Mouse (Mus musculus): ENCODE measurements around the gene Atp6ap1l.

Atp6ap1l gene

GRCm38 (mm10) chr13:90886568-90886983 is 18.6 kb downstream of the Atp6ap1l start:
- WGBS, result under 1% methylated on average over 18 of the region's 18 CpGs

GRCm38 (mm10) chr13:90885856-90886532 is 19.2 kb downstream of the Atp6ap1l start:
- 52% methylated on average over 13 of the region's 13 CpGs for WGBS

- 88% methylated on average over 1 of the region's 1 CpGs for WGBS
These were observed 23.3 kb downstream of the Atp6ap1l start for GRCm38 (mm10) chr13:90881727-90882429.

- WGBS, result 78% methylated on average over 4 of the region's 4 CpGs
These were observed 33.6 kb downstream of the Atp6ap1l start for GRCm38 (mm10) chr13:90871579-90871978.

- 39% methylated on average over 4 of the region's 4 CpGs for WGBS
These were observed 36.0 kb downstream of the Atp6ap1l start for GRCm38 (mm10) chr13:90869157-90869556.

DNA sequence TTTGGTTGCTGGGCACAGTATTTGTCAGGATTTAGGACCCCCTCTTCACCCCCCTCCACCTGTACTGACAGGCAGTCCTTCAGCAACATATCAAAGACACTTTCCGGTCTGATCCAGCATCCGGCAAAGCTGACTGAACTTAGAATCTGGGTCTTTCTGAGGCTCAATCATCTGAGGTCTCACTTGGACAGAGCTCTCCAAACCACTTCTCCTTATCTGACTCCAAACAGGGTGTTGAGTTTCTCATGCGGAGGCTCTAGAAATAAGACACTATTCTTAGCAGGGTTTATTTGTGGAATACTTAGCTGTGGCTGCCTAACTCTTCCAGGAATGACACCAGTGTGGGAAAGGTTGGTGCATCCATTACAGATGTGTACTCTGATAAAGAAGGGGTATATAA is 43.0 kb downstream of the Atp6ap1l start:
- 52% methylated on average over 3 of the region's 3 CpGs for WGBS

GRCm38 (mm10) chr13:90860888-90861431 is 44.2 kb downstream of the Atp6ap1l start:
- WGBS, result 37% methylated on average over 2 of the region's 2 CpGs

DNA sequence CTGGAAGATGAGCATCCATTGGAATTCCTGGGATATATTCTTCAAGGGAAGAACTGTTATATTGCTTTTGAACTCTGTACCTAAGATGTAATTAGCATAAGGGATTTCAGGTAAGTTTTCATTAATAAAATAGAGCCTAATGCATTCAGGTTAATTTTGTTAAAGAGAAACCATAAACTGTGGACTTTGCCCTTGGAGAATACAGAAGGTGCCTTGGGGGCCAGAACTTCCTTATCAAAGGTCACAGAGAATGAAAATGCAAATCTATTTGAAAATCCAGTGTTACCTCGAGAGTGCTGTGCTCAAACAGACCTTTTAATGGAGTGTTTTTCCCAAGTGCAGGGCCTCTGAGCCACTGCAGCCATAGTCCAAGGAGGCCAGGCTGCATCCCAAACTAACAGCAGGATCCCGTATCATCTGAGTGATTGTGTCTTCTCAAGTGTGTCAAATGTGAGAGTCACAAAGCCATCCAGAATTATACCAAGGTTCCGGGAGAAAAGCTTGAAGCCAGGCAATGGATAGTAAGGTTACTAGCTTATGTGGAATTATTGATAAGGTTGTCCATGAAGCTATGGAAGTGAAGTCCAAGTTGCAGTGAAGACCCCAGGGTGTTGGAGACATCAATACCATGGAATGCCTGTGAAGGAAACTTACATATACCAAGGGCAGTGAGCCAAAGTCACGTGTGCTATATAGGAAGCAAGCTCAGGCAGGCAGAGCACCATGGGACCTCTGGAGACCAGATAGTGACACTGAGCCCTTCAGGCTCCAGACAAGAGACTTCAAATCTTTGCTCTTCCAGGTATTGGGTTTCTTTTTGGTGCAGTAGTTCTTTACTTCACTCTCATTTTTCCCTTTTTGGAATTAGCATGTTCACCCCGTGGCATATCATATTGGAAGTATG is 52.2 kb downstream of the Atp6ap1l start:
- WGBS, result 79% methylated on average over 5 of the region's 5 CpGs

DNA sequence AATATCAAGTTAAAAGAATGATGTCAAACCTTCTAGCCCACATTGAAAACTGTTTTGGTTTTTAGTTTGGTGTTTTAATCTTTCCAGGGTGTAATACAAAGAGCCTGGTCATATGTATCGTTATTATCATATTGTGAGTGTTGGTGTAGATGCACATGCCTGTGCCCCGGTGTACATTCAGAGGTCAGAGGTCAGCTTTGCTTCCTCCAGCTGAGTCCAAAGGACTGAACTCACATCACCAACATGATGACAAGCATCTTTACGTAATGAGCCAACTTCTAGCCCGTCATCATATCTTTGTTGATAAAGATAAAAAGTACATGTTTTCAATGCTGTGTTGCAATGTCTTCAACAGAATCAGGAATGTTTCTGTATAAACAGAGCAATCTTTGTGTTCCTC is 53.4 kb downstream of the Atp6ap1l start:
- WGBS, result 92% methylated on average over 4 of the region's 4 CpGs

DNA sequence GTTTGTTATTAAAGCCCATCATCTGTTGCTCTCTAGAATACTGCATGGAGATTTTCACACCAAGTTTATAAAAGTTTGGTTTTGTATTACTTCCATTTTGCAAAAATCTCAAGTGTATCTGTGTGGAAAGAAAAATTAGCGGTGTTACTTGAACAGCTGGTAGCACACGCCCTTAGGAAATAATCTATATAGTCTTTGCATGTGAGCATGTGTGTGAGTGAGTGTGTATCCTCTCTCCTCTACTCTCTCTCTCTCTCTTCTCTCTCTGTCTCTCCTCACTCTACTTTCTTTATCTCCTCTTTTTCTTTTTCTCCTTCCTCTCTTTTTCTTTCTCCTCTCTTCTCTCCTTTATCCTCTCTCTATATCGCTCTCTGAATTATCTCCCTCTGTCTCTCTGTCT is 61.7 kb downstream of the Atp6ap1l start:
- 92% methylated on average over 3 of the region's 3 CpGs for WGBS

DNA sequence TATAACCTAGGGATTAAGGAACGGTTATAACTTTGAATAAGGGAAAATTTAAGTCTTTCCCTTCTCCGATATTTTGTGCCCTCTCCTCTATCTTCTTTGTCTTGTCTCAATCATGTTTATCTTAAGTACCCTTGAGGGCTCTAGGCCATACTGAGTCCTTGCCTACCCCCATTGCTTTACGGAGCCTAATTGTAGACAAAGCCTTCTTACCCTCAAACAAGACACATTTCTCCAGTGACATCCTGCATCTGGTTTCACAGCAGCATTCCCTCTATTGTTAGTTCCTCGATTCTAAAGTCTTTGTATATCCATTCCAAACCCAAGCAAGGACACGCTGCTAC is 64.0 kb downstream of the Atp6ap1l start:
- WGBS, result 55% methylated on average over 5 of the region's 5 CpGs

DNA sequence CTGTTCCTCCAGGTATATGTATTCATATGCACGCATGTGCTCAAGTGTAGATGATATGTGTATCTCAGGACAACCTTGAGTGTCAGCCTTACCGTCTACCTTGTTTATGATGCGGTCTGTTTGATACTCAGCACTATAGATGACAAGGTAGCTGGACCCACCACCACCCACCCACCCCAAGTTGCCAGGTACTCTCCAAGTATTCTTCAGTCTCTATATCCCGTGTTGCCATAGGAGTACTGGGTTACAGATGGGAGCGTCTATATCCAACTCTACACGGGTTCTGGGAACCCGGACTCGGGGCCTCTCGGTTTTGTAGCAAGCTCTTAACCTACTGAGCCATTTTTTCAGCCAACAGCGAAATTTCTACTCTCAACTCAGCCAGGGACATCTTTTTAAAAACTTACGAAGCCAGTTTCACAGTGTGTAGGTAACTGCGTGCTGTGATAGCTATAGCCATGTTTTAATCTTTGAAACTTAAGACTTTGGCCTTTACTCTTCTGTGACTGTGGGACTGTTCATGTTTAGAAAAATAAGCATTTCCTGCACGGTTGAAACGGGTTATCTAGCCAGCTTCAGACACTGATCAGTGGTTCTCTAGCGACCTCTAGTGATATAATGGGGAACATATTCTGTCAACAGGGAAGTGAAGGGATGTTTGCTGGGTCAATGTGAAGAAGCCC is 64.5 kb downstream of the Atp6ap1l start:
- 37% methylated on average over 15 of the region's 15 CpGs for WGBS

GRCm38 (mm10) chr13:90833641-90834207 is 71.4 kb downstream of the Atp6ap1l start:
- 86% methylated on average over 7 of the region's 7 CpGs for WGBS

Data from cerebral cortex, adult 2 months (tissue).